Mouse (Mus musculus) heart, embryonic 14.5 days (tissue): ENCODE measurements at regions not wholly inside any gene's neighbourhood (a gene's known extent, or its start where the extent isn't known, plus 50 kb on each side); places are given as distances from the start of the nearest gene placed in this dataset.

Experiments used
- ATAC-seq: fragments of 200-750 bp; cut with Nextera tagmentation; 2 replicates; pipeline ENCODE4 v1.8.0; 2017; ENCODE audit warnings: low read depth, moderate TSS enrichment; ENCODE audit not compliant: insufficient number of reproducible peaks, insufficient read depth, low FRiP score
- H3K27ac ChIP-seq, 2 experiments: fragments of 200-500 bp in 1 of 2; fragments of 300-500 bp in 1 of 2; sonication (generic) in 1 of 2; replicated peaks in 1 of 2; 2 replicates each; pipeline ENCODE4 v1.5.1; 2012 to 2014; ENCODE audit warnings: low read depth in 2 of 2, low read length in 2 of 2, control low read depth in 1 of 2, mild to moderate bottlenecking in 1 of 2, mixed read lengths in 1 of 2; ENCODE audit not compliant: control insufficient read depth in 1 of 2, insufficient read depth in 1 of 2
- H3K27me3 ChIP-seq: fragments of 300-500 bp; sonication (generic); 2 replicates; pipeline ENCODE4 v1.6.1; 2014; ENCODE audit warnings: mild to moderate bottlenecking, low read length, control low read depth; ENCODE audit not compliant: control insufficient read depth, insufficient read depth
- H3K36me3 ChIP-seq: fragments of 300-500 bp; sonication (generic); 2 replicates; pipeline ENCODE4 v1.6.1; 2014; ENCODE audit warnings: mild to moderate bottlenecking, control low read depth, low read length, mixed read lengths; ENCODE audit not compliant: control insufficient read depth, insufficient read depth
- H3K4me1 ChIP-seq, 2 experiments: fragments of 200-500 bp in 1 of 2; fragments of 300-500 bp in 1 of 2; sonication (generic) in 1 of 2; 2 replicates each; pipeline ENCODE4 v1.6.1; 2012 to 2014; ENCODE audit warnings: low read length in 2 of 2, control low read depth in 1 of 2, mixed read lengths in 1 of 2; ENCODE audit not compliant: control insufficient read depth in 2 of 2, insufficient read depth in 2 of 2
- H3K4me2 ChIP-seq: fragments of 300-500 bp; sonication (generic); 2 replicates; pipeline ENCODE4 v1.6.1; 2014; ENCODE audit warnings: mild to moderate bottlenecking, low read length
- H3K4me3 ChIP-seq, 2 experiments: fragments of 200-500 bp in 1 of 2; fragments of 300-500 bp in 1 of 2; sonication (generic) in 1 of 2; 2 replicates each; pipeline ENCODE4 v1.5.1; 2012 to 2014; ENCODE audit warnings: low read length in 2 of 2, mild to moderate bottlenecking in 2 of 2, control low read depth in 1 of 2, low read depth in 1 of 2, moderate library complexity in 1 of 2; ENCODE audit not compliant: control insufficient read depth in 1 of 2, insufficient read depth in 1 of 2
- H3K9ac ChIP-seq: fragments of 300-500 bp; sonication (generic); 2 replicates; pipeline ENCODE4 v1.6.1; 2014; ENCODE audit warnings: mild to moderate bottlenecking, low read length
- H3K9me3 ChIP-seq: fragments of 300-500 bp; sonication (generic); 2 replicates; pipeline ENCODE4 v1.6.1; 2016; ENCODE audit warnings: low read length, control low read depth; ENCODE audit not compliant: control insufficient read depth
- WGBS: fragments of 180-500 bp; shearing (Covaris S2); extraction: QIAGEN DNeasy Blood & Tissue Kit; methylation state at CpG from one replicate; pipeline ENCODE4 v1.1.7; 2014; 5-methylcytosine and 5-hydroxymethylcytosine counted together

DNA sequence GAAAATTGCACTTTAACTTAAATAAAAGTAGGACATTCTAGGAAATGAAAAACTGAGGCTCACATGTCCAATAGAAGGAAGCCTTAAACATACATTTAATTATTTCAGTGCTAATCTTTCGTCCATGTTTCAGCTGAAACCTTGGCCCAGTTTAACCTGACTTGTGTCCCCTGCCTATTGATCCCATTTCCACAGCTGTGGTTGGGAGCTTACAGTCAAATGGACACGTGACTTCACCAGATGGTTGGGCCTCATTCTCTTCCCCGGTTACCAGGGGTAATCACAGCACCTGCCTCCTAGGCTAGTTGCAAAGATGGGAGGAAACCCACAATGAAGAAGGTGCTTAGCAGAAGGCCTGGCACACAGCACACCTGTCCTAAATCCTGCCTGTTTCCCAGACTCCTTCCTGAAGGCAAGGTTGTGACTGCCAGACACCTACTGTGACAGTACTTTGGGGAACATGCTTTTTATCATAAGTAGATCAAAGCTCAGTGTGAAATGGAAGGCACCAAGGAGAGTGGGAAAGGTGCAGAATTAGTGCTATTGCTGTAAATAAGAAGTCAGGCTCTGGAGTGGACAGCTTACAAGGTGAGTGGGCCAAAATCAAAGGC, 52.4 kb upstream of the Gadd45a start:
- Histone ChIP-seq H3K27ac (no peak overlapping the region), H3K9ac (no peak overlapping the region), H3K27me3 (no peaks in the 10 kb centered on the region), H3K4me3 (no peak overlapping the region), H3K4me1 (no peaks in the 10 kb centered on the region), H3K36me3 (no peaks in the 10 kb centered on the region), H3K9me3 (no peaks in the 10 kb centered on the region), H3K4me2 (no peak overlapping the region)
- no peak for ATAC-seq
- WGBS: 68% methylated on average over 3 of the region's 3 CpGs

DNA sequence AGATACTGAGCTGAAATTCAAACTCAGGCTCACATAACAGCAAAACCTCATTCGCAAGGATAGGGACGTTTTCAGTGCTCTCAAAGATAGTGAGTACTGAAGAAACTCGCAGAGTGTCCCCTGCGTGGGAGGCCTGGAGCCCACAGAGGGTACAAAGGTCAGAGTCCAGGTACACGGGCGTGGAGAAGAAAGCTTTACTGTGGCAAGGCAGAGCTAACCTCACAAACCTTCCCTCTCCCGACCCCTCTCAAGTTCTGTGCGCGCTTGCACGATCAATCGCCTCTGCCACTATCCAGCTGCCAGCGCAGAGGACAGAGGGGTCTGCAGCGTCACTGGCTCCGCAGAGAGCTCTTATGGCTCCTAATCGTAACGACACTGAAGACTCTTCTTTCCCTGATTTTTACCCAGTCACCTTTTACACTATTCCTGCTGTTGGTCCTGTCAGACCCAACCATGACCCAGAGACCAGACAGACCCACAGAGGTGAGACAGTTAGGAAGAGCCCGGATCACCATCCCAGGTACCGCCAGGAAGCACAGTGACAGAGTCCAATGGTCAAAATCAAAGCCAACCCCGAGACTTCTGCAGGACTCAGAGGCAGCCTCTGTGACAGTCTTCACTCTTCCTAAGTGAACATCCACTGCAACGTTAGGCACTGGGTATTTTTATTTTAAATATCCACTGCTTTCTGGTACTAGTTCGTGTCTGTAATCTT, 51.6 kb upstream of the Gadd45a start:
- H3K27me3 ChIP-seq: no peaks in the 10 kb centered on the region
- no peak overlapping the region for H3K4me2 ChIP-seq
- H3K9me3 ChIP-seq: no peaks in the 10 kb centered on the region
- no peak for ATAC-seq
- no peaks in the 10 kb centered on the region for H3K4me1 ChIP-seq
- no peaks in the 10 kb centered on the region for H3K36me3 ChIP-seq
- no peak overlapping the region for H3K4me3 ChIP-seq
- 62% methylated on average over 21 of the region's 21 CpGs for WGBS
- H3K9ac ChIP-seq: no peak overlapping the region
- H3K27ac ChIP-seq: no peak overlapping the region

DNA sequence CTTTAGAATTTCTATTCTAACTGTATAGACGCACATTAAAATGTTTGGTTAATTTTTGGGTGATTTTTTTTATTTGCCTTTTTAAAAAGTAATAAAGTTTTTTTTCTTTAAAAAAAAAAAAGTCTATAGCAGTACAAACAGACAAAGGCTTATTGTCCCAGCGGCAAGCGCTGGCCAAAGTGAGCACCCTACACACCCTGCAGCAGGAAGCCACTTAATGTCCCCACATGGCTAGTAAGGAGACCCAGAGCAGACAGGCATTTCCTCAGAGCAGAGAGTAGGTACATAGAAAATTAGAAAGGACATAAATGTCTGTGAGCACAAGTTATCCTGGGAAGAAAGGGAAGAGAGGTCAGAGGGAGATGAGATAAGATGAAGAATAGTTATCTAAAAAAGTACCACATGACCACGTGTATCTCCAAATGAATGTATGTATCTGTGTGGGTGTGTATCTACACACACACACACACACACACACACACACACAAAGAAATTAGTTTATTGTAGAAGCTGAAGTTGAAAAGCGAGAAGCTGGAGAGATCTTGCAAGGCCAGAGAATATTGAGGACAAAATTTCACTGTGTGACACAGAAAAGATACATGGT, 50.7 kb upstream of the Gadd45a start:
- no peak overlapping the region for H3K4me2 ChIP-seq
- H3K27me3 ChIP-seq: no peaks in the 10 kb centered on the region
- no peak overlapping the region for H3K27ac ChIP-seq
- no peak for ATAC-seq
- H3K4me3 ChIP-seq: no peak overlapping the region
- no peaks in the 10 kb centered on the region for H3K4me1 ChIP-seq
- H3K36me3 ChIP-seq: no peaks in the 10 kb centered on the region
- no peaks in the 10 kb centered on the region for H3K9me3 ChIP-seq
- 63% methylated on average over 5 of the region's 5 CpGs for WGBS
- no peak overlapping the region for H3K9ac ChIP-seq

DNA sequence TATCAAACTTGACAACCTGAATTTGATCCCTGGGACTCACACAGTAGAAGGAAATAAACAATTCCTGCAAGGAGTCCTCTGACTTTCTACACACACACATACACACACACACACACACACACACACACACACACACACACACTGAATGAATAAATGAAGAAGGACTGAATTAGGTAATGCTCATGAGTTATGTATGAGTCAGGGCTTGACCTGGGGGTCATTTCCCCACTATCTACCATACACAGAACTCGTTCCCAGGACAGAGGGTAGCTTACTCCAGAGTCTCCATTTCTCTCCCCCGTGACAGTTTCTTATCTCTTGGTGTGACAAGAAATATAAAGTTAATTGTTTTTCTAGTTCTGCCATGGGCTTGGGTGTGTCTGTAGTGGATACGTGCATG, 50.1 kb upstream of the Gadd45a start:
- no peak for ATAC-seq

More for the DNA sequence above, 50.1 kb upstream of the Gadd45a start:
- Histone ChIP-seq H3K4me3 (no peak overlapping the region), H3K4me1 (no peaks in the 10 kb centered on the region), H3K9ac (no peak overlapping the region), H3K4me2 (no peak overlapping the region), H3K27me3 (no peaks in the 10 kb centered on the region), H3K27ac (no peak overlapping the region), H3K9me3 (no peaks in the 10 kb centered on the region), H3K36me3 (no peaks in the 10 kb centered on the region)
- 45% methylated on average over 3 of the region's 3 CpGs for whole genome bisulfite sequencing
